Mouse (Mus musculus) gonadal fat pad, adult 2 months (tissue): ENCODE data around the gene Igsf9b. TPM values are rescaled to one million over a fixed set of nuclear protein-coding genes. Genes with fewer than 3 reads are reported as not detected.

ENCODE experiments used
- DNase-seq: peaks from one replicate; pipeline ENCODE4 v3.0.0-alpha.2; 2012; ENCODE audit warnings: low read depth
- polyA plus RNA-seq: library from polyadenylated mRNA; depleted of rRNA; stranded (reverse); fragments of >200 nt; gene quantifications from 2 replicates; pipeline ENCODE4 v1.2.3, GENCODE M21; 2012

Gene Igsf9b
- polyA plus RNA-seq, 1 experiment: 0.46 TPM

GRCm38 (mm10) chr9:27289543-27290308 is 9.3 kb upstream of the Igsf9b start:
- no peak for DNase-seq

- no peak for DNase-seq
These were observed 4.6 kb upstream of the Igsf9b start for GRCm38 (mm10) chr9:27294380-27294779.

DNA sequence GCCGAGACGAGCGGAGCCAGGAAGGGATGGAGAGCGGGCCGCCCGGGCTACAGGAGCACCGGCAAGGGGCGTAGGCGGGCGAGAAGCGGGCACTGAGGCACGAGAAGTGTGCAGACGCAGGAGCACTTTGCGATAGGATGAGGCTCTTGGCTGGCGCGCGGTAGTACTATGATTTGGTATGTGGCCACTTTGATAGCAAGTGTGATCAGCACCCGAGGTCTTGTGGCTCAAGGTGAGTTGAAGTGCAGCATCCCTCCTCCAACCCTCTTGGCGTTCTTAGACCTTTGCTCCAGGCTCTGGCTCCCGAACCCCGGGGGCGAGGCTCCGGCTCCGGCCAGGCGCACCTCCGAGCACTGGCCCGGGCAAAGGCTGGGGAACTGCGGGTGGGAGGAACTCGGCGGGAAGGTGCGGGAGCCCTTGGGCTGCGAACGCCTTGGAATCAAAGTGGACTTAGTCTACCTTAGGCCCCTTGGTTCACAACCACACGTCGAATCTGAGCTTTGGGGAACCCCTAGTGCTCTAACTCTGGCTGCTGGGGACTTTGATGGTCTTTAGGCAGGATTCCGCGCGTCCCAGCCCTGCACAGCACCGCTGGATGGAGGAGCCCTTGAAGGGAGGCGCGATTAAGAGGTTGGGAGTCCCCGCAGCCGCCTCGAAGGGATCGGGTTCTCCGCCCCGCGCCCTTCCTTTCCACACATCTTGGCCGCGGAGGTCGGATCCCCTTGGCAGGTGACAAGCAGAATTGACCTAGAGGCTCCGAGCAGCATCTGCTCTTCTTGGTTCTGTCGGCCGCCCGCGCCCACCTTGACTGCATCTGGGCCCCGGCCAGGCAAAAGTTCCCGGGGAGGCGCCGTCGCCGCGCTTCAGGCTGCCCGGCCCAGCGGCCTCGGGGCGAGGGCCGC is 533 bp downstream of the Igsf9b start:
- no peak for DNase-seq

DNA sequence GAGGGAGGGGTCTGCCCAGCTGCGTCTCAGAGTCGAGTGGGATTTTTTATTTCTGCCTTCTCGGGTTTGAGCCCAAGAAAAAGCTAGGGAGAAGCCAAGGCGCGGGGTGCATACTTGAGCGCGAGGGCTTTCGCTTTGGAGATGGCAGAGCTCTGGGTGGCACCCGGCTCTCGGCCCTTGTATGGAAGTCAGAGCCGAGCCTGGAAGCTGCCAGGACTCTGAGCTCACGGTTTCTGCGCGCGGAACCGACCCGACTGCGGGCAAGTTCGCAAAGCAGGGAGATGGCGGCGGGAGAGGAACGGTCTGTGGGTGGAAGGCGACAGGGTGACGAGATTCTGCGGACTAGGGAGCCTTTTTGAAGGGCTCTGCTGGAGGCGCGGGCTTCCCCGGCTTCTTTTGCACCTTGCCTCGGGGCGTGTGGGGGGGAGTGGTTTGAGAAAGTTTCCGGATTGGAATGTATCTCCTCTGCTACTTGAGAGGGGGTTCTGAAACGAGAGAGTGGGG is 1.2 kb downstream of the Igsf9b start:
- no peak for DNase-seq

- DNase-seq: no peak
These were observed 1.7 kb downstream of the Igsf9b start for GRCm38 (mm10) chr9:27300698-27301097.

- DNase-seq: no peak
These were observed 2.5 kb downstream of the Igsf9b start for GRCm38 (mm10) chr9:27301486-27301885.

- no peak for DNase-seq
These were observed 3.3 kb downstream of the Igsf9b start for GRCm38 (mm10) chr9:27302291-27302690.

GRCm38 (mm10) chr9:27303571-27304484 is 4.8 kb downstream of the Igsf9b start:
- DNase-seq: no peak

DNA sequence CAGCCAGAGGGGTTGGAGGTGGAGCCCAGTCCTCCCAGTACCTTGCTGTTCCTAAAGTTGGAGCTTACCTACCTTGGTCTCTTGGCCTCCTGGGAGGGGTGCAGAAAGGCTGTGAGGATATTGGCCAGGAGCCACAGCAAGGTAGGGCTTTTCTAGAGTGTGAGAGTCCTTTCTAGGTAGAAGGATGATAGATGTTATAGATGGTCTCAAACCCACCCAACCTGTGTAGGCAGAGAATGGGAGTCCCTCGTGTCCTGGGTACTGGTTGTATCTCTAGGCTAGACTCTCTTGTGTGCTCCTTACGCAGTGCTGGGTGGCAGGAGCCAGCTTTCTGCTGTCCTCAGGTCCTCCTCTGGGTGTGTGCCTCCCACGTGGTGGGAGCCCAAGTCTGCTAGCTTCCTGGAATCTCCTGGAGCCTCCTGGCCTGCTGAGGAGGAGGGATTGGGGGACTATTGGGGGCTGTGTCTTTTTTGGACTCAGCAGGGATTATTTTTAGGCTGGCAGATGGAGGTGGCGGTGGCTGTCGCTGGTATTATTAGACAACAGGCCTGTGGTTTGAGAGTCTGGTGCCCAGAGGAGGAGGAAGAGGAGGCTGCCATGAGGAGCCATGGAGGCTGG is 5.6 kb downstream of the Igsf9b start:
- no peak for DNase-seq

DNA sequence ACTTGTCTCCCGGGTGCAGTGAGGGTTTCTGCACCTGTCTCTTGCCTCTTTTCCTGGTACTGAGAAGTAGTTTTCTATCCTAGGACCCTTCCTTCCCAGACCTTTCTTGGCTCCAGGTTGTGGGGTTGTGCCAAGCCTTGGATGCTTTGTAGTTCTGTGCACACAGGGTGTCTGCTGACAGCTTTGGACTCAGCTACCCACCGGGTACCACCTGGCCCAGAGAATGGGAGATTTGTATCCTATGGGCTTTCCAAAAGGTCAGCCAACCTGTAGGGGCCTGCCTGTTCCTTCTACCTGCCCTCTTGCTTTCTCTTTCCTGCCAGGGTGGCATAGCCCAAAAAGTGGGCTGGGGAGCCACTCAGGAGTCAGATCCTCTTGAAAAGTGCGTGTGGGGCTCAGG is 6.5 kb downstream of the Igsf9b start:
- DNase-seq: no peak

GRCm38 (mm10) chr9:27306642-27307041 is 7.6 kb downstream of the Igsf9b start:
- no peak for DNase-seq

DNA sequence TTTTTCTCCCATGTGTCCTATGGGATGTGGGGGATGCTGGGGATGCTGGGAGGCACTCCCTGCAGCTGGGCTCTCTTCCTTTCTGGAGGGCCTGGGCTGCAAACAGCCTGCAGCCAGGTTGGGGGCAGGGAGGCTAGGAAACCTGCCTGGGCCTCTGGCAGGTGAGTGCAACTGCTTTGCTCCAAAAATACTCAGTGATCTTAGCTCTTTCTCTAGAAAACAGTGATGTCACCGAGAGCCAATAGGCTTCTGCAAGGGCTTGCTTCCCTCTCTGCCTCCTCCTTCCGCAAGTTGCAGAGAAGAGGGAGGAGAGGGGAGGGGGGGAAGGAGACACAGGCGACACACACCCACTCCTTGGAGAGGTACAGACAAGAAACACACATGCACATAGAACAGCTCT is 8.3 kb downstream of the Igsf9b start:
- no peak for DNase-seq

- DNase-seq: no peak
These were observed 9.0 kb downstream of the Igsf9b start for GRCm38 (mm10) chr9:27308045-27308444.

GRCm38 (mm10) chr9:27308561-27308960 is 9.6 kb downstream of the Igsf9b start:
- no peak for DNase-seq

- no peak for DNase-seq
These were observed 11.0 kb downstream of the Igsf9b start for GRCm38 (mm10) chr9:27310005-27310404.

- DNase-seq: no peak
These were observed 14.4 kb downstream of the Igsf9b start for GRCm38 (mm10) chr9:27313427-27313826.

GRCm38 (mm10) chr9:27321267-27321666 is 22.3 kb downstream of the Igsf9b start:
- no peak for DNase-seq

DNA sequence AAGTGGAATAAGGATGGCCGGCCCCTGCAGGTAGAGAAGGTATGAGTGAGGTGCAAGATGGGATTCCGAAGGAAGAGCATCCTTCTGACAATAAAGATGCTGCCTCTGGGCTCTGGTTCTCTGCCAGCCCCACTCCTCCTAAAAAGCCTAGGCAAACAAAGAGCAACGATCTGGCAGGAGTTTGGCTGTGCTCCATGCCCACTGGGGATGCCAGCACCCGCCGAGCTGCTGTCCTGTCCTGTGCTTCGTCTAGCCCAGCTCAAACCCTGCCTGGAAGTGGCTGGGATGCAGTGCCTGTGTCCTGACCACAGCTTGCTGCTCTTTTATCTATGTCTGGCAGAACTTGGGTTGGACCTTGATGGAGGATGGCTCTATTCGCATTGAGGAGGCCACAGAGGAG is 23.3 kb downstream of the Igsf9b start:
- DNase-seq: no peak

GRCm38 (mm10) chr9:27323412-27323811 is 24.4 kb downstream of the Igsf9b start:
- DNase-seq: no peak

DNA sequence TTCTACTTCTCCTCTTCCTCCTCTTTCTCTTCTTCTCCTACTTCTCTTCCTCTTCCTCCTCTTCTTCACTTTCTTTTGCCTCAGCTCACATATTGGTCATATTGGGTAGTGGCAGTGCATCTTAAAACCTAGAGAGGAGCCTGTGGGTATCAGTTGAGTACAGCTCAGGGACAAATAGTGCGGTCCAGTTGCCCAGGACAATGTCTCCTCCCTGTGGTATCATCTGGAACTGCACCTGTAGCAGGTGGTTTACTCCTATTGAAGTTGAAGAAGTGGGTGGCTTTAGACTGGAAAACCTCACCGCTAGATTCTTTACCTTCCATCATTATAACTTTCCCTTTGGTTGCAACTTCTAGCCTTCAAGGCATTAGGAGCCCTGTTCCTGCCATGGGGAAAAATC is 26.9 kb downstream of the Igsf9b start:
- no peak for DNase-seq

GRCm38 (mm10) chr9:27327558-27327957 is 28.6 kb downstream of the Igsf9b start:
- DNase-seq: no peak
